Mouse (Mus musculus): ENCODE results near the gene Wdr18.

DNA sequence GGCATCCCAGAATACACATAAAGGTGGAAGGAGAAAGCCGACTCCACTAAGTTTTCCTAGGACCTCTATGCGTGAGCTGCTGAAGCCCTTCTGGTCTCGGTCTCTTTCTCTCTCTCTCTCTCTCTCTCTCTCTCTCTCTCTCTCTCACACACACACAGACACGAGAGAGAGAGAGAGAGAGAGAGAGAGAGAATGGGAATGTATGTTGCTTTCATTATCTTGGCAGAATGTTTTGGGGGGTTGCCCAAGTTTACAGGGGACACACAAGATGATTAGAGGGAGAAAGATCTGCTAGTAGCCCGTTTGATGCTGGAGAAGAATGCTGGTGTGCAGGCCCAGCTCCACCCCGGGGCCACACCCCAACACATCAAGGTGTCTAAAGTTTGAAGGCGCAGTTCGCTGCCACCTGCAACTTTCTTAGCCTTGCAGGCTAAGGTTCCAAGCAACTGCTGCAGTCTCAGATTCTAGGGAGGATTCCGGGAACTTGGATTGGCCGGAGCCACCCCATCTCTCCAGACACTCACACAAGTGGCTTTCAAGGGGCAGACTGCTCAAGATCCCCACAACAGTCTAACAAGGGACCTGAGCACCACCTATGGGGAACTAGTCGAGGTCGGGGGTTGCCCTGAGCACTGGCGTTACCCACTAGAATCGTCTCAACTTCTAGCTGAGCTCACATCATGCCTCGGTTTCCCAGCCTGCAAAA is 34.0 kb upstream of the Wdr18 start:
- TF ChIP-seq CTCF (conservative IDR thresholded peaks at IDR 0.05; ENCODE audit: insufficient read depth, insufficient read length, low read depth, low read length), result no peak
- TF ChIP-seq POLR2A (IDR thresholded peaks at IDR 0.05; ENCODE audit: low read depth, low read length), result no peak
